Mouse (Mus musculus): Measurements from ENCODE around the gene Tnn. TPM values are rescaled to one million over a fixed set of nuclear protein-coding genes. Genes with fewer than 3 reads are reported as not detected.

The Tnn gene
- total RNA-seq, 2 experiments from 2014 or later = not detected

- no peak for DNase-seq
Measured at GRCm38 (mm10) chr1:160043271-160043975, 110.0 kb downstream of the Tnn start.

DNA sequence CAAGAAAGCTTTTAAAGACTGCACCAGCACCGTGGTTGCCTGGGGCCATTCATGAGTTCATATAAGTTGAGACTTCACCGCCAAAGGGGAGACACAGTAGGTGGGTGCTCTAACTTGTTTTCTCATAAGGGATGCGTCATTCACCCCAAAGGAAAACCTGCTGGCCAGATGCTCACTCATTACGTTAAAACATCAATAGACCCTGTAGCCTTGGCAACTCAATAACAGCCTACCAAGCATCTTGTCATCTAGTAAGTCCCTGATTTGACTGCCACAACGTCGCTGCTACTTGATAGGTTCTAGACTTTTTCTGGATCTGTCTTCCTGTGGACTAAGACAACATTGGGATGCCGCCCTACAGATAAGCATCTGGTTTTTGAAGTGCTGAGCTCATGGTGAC, 111.0 kb downstream of the Tnn start:
- DNase-seq = no peak

- no peak for DNase-seq
Measured at GRCm38 (mm10) chr1:160041264-160041775, 112.1 kb downstream of the Tnn start.

GRCm38 (mm10) chr1:160039951-160040645, 113.3 kb downstream of the Tnn start:
- DNase-seq = no peak

DNA sequence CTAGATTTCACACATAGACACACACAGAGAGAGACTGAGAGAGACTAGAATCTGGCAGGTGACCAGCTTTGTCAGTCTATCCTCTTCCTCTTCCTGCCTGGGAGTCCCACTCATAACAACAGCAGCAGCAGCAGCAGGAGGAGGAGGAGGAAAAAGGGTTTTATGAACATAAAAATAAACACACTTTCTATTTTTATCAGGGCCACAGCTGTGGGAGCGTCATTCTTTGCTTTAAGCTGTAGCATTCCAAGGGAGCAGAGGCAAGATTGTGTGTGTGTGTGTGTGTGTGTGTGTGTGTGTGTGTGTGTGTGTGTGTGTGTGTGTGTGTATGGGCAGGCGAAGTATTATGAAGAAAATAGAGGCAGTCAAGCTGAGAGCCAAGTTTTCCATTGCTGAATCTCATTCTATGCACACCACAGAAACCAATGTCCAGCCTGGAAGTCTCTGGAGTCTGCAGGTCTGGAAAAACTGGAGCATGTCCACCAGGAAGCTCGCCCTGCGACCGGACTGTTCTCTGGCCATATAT, 116.3 kb downstream of the Tnn start:
- peak; percentile 32 for DNase-seq

DNA sequence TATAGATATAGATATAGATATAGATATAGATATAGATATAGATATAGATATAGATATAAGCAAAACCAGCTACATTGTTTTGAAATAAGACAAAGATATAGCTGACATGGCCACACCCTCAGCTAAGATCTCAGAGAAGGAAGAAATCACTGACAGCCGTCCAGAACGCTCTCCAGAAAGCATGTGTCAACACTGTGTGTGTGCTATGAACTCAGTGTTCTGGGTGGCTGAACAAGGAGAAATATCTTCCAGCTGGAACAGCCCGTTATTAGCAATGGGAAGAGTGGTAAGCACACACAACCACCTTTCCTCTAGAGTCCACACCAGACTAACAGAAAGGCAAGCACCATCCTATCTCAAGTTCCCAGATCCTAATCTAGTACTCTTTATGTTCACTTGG, 117.8 kb downstream of the Tnn start:
- DNase-seq = no peak

Other genes with a start within 250 kb of the Tnn start
- 1 to 10 TPM; 5.2 to 5.9 TPM for gene 4930523C07Rik, start 109.2 kb downstream of the Tnn start, total RNA-seq (2021)
- gene Mrps14, start 41.6 kb upstream of the Tnn start, total RNA-seq (2021) = 10 to 100 TPM; 74.2 to 76.1 TPM
- 10 to 100 TPM; 47.4 to 49.6 TPM for gene Cacybp, start 59.3 kb upstream of the Tnn start, total RNA-seq (2021)

All from gastrocnemius, postnatal 25 days (tissue).